Mouse (Mus musculus): ENCODE results near the gene Rad51b. TPM values are rescaled to one million over a fixed set of nuclear protein-coding genes. Genes with fewer than 3 reads are reported as not detected.

Gene Rad51b
- total RNA-seq, 2 experiments from 2014 or later = 10.8 to 19.0 TPM

DNA sequence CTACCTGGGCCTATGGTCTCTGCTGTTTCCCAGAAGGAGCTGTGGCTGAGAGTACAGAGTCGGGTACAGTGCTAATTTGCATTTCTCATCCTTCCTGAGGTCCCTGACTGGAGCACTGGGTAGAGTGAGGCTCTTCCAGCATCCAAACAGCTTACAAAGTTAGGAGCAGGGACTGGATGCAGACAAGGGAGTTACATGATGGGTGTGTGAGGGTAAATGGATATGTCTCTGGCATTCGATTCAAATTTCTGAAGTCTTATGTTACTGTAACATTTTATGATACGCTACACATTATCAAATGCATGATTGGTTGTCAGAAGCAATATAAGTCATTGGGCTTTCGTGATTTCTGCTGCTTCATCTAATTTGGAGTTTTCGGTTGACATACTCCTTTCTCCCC lies 479.7 kb downstream of the Rad51b start:
- no peak for ATAC-seq (replicated peaks; ENCODE audit: poor library complexity, severe bottlenecking)

DNA sequence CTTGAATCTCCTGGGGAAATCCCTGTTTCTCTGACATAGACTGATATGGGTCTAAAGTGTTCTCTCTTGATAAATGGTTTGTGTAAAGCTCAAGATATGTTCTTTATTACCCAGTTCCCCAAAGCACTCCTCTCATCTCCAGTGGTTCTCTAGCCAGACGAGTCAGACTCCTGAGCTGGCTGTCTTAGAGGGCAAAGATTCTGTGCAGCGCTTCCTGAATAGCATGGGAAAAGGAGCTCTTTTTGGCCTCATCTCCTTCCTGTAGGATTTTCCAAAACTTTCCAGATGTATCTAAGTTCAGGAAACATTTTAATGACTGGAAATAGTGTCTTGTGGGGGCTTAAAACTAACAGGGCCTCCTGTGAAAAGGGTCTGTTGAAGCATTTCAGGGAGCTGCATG lies 483.7 kb downstream of the Rad51b start:
- no peak for ATAC-seq (replicated peaks; ENCODE audit: poor library complexity, severe bottlenecking)

- no peak for ATAC-seq (replicated peaks; ENCODE audit: poor library complexity, severe bottlenecking)
Observed at GRCm38 (mm10) chr12:79781788-79782187, 484.7 kb downstream of the Rad51b start.

- no peak for ATAC-seq (replicated peaks; ENCODE audit: poor library complexity, severe bottlenecking)
Observed at GRCm38 (mm10) chr12:79782444-79783117, 485.5 kb downstream of the Rad51b start.

DNA sequence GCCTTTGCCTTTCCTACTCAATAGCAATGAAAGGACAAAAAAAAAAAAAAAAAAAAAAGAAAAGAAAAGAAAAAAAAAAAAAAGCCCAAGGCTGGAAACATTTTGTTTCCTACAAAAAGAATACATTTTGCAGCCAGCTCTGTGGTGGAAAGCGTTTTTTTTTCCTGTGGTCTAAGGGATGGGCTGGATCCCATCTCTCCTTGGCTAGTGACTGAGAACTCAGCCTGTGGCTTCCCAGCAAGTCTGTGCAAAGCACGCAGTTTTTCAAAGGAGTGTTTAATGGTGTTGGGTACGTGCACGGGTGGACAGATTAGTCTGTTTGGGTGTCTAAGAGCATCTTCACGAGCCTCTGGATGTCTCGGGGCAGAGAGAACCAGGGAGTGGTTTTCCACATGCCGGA lies 487.1 kb downstream of the Rad51b start:
- no peak for ATAC-seq (replicated peaks; ENCODE audit: poor library complexity, severe bottlenecking)

DNA sequence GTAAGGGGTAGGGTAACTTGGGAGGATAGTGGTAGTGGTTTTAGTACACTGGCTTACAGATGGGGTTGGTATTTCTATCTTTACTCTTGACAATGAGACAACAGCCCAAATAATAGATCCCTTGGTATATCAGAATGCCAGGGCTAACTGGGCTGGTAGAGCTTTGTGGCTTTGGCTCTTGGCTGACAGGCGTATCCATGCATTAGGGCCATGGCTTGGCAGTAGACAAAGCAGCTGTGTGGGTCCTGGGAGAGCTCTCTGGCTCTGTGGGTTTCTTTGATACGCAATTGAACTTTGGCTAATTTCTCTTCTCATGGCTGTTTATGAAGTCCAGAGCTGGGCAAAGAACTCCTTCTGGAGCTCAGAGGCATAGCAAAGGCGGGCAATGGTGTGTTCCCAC lies 488.6 kb downstream of the Rad51b start:
- ATAC-seq (replicated peaks; ENCODE audit: poor library complexity, severe bottlenecking) = no peak

DNA sequence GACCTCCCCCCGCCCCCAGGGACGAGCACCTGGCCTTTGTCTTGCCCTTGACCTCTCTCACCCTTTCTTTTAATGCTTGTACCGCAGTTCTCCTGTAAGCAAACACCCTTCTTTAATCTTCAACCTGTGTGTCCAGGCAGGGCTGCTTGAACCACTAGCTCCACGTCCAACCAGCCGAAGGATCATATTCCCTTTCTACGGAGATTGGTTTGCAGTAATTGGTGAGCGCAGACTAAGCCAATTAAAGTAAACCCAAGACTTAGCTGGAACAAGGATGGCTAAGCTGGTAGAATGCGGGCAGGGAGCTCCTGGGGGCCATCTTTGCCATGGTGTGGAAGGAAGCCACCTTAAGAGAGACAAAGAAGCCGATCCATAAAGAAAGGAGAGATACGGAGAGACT lies 490.5 kb downstream of the Rad51b start:
- ATAC-seq (replicated peaks; ENCODE audit: poor library complexity, severe bottlenecking) = no peak

DNA sequence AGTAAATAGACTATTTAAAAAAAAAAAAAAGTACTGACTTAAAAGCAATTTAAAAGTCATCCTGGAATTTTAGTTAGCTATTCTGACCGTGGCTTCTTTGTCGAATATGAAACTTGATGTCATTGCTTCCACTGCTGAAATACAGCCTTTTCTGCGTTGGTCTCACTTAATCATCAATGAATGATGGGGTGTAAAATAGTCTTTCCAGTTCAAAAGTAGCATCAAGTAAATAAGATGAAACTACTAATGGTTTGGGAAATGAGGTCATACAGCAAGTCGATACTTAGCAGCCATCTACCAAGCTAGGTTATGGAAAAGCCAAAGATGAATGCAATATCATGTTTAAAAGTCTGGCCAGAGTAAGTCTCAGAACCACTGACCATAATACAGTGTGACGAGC lies 491.3 kb downstream of the Rad51b start:
- no peak for ATAC-seq (replicated peaks; ENCODE audit: poor library complexity, severe bottlenecking)

DNA sequence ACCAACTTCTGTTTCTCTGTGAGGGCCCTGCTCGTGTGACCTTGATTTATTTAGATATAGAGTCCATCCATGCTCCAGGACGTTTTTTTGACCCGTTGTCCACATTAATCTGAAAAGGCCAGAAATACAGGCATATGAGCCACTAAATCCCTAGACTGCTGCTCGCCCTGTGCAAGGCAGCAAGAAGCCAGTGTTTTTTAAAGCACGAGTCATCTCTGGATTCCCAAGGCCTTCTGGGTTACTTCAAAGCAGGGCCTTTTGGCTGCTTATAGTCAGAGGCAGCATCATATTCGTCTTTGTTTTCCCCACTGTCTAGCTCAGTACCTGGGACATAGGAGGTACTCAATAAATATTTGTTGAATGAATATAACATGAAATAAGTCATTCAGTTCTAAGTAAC lies 492.4 kb downstream of the Rad51b start:
- no peak for ATAC-seq (replicated peaks; ENCODE audit: poor library complexity, severe bottlenecking)

- no peak for ATAC-seq (replicated peaks; ENCODE audit: poor library complexity, severe bottlenecking)
Observed at GRCm38 (mm10) chr12:79793382-79793781, 496.3 kb downstream of the Rad51b start.

- no peak for ATAC-seq (replicated peaks; ENCODE audit: poor library complexity, severe bottlenecking)
Observed at GRCm38 (mm10) chr12:79794802-79795201, 497.7 kb downstream of the Rad51b start.

DNA sequence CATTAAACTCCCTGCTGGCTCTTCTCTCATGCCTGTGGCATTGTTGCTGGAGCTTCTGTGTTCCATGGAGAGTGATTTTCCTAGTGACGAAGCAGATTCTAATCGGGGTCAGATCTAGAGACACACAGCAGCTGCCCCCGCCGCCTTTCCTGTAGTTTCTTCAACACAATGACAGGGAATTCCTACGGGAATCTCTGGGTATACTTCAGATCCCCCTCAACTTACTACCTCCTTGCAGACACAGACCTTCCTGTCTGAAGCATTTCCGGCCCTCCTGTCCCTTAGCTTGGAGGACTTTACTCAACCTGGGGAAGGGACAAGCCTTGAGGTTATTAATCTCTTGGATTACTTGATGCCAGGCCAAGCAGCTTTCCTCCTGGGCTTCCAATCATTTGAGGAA lies 499.2 kb downstream of the Rad51b start:
- ATAC-seq (replicated peaks; ENCODE audit: poor library complexity, severe bottlenecking) = no peak

DNA sequence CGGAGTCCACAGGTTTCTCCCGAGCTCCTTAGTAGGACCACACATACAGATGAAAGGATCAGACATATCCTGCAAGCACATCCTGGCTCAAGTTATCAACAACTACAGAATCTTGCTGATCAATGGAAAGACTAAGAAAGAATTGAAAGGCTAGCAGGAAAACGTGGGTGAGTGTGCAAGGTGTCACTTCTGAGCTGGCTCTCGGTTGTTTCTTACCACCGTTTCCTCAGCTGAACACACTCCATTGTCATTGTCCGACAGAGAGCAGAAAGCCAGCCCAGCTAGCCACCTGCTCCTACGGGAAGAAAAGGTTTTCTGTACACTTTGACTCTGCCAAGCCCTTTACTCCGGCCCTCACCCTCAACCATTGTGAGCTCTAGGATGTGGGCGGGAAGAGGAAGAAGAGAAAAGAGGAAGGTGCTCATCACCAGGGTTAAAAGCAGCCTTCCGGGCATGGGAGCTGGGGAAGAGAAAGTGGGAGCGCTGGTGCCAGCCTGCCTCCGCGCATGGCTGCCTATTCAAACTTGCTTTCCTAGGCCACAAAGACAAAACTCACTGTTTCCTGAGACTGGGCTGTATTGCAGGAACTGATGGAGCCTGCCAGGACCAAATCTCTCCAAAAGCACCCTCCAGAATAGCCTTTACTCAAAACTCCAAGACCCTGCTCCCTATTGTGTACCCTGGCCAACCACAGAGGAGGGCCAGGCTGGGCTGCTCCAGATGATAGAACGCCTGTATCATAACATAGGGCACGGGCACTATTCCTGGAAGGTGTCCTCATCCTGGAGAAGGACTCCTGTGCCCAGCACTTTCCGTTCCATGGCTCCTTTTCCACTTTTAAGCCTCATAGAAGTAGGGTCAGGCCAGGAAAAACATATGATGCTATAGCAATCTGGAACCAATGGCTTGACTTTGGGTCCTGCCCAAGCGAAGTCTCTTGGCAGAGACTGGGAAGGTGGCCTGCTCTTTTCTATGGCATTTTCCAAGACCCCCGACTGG lies 500.0 kb downstream of the Rad51b start:
- peak; percentile 92 for ATAC-seq (replicated peaks; ENCODE audit: poor library complexity, severe bottlenecking)

- no peak for ATAC-seq (replicated peaks; ENCODE audit: poor library complexity, severe bottlenecking)
Observed at GRCm38 (mm10) chr12:79798488-79798887, 501.4 kb downstream of the Rad51b start.

- ATAC-seq (replicated peaks; ENCODE audit: poor library complexity, severe bottlenecking) = no peak
Observed at GRCm38 (mm10) chr12:79799370-79799769, 502.3 kb downstream of the Rad51b start.

GRCm38 (mm10) chr12:79803670-79804069 lies 506.6 kb downstream of the Rad51b start:
- ATAC-seq (replicated peaks; ENCODE audit: poor library complexity, severe bottlenecking) = no peak

DNA sequence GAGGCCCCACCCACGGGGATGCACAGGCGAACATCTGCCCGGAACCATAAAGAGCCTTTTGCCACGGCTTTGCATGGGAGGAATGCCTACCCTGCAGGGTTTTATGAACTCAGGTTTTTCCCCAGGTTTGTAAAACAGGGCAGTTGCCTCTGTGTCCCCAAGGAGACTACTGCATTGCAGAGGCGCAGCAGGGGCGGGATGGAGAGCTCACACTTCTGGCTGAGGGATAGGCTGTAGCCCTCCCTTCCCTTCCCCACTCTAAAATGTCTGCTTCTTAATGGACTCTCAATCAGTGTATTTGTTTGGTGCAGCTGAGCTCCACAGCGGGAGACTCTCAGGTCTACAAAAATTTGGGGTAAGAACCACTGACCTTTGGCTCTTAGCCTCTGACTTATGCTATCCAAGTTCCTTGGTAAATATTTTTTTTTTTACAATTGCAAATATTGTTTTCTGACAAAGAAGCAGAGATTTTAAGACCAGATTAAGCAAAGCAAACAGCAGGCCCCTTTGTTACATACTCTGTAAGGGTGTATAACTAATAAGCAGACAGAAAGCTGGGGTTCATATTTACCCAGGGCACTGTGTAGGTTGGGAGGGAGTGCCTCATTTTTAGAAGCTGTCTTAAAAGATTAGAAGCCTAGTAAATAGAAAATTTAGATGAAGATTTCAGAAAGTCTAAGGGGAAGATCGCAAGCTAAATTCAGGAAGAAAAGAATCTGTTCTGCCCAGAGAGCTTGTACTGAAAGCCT lies 507.9 kb downstream of the Rad51b start:
- no peak for ATAC-seq (replicated peaks; ENCODE audit: poor library complexity, severe bottlenecking)

DNA sequence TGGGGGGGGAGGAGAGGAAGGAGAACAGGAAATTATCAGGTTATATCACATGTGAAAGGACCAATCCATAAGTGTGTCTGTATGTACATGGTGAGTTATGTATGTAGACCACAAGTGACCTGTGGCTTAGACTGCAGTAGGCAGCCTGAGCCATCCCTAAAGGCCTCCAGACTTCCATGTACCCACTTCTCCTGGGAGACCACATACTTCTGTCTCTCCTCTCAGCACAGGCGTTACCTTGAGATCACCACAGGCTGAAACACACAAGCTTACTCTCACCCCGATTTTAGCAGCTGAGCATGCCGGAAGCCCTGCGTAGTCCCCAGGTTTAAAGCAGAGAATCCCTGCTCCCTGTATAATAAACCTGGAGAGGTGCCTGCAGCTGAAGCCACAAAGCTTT lies 509.9 kb downstream of the Rad51b start:
- ATAC-seq (replicated peaks; ENCODE audit: poor library complexity, severe bottlenecking) = no peak

- no peak for ATAC-seq (replicated peaks; ENCODE audit: poor library complexity, severe bottlenecking)
Observed at GRCm38 (mm10) chr12:79807410-79807847, 510.3 kb downstream of the Rad51b start.

DNA sequence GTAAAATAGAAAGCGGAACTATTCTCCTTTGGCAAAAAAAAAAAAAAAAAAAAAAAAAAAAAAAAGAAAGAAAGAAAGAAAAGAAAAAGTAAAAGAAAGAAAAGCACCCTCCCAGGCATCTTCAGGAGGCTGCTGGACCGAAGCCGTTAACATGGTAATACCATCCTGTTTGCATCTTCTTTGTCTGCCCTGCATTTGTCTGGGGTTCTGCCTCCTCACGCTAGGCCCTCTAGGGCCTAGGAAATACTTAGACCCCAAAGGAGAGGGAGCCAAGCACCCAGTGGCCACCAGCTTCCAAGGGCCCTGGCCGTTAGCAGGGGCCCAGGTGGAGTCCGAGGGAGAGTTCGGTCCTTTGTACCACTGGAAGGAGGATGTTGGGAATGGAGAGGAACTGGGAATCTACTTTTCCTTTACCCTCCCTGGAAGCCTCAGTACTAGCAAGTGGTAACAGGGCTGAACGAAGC lies 510.9 kb downstream of the Rad51b start:
- ATAC-seq (replicated peaks; ENCODE audit: poor library complexity, severe bottlenecking) = no peak

All from granulocyte monocyte progenitor cell, adult 5-6 weeks (primary cell).